Mouse (Mus musculus) lung, adult 18-20 months (tissue): ENCODE results near the gene Ccdc142.

Experiments
- DNase-seq, 2 experiments: peaks; one replicate each; pipeline ENCODE4 v3.0.0; 2022; ENCODE audit warnings: mixed read lengths in 2 of 2

Ccdc142 gene

DNA sequence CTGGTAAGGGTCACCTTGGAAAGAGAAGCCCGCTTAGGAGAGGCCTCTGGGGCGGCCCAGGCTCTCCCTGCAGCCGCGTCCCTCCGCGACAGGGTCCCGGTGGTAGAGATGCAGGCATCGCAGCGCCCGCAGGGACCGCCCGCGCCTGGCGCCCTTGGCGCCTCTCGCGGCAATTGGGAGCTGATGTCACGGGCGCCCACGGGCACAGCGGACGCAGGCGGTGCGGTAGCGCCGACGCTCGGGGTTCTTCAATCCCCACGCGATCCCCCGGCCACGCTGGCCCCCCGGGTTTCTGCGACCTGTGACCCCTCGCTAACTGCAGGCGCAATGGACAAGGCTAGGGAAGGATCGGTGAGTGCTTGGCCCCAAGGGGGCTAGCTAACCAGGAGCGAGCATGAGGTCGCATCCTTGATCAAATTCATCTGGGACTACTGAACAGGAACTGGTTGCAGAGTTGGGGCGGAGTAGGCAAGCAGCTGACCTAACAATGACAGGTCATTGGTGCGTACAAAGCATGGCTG is 40.9 kb downstream of the Ccdc142 start:
- DNase-seq, result no peak

DNA sequence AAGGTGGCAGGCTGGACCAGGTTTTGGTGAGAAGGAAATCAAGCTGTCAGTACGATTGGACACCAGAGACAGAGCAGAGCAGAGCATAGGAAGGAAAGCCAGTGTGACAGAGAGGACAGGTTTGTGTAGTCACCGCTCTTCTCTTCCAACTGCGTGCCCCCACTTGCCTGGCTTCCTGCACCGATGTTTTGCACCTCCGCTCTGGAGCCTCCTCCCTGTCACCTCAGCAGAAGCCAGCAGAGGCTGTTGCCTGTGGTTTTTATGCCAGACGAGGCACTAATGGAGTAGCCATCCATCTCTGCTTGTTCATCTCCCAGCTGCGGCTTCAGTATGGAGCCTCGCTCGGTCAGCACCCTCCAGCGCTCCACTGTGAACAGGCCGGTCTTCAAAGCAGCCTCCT is 41.5 kb downstream of the Ccdc142 start:
- no peak for DNase-seq

DNA sequence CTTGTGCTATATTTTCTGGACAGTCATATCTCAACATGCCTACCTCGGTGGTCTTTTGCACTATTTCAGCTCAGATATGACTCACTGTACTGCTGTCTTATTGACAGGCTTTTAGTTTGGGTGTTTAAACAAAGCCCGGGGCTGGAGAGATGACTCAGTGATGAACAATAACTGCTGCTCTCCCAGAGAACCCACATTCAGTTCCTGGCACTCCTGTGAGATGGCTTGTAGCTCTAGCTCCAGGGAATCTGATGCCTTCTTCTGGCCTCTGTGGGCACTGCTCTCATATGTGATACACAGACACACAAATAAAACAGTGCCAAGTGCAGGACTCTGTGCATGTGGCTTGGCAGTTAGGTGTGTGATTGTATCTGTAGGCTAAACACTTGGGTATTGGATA is 43.8 kb downstream of the Ccdc142 start:
- DNase-seq, result no peak

DNA sequence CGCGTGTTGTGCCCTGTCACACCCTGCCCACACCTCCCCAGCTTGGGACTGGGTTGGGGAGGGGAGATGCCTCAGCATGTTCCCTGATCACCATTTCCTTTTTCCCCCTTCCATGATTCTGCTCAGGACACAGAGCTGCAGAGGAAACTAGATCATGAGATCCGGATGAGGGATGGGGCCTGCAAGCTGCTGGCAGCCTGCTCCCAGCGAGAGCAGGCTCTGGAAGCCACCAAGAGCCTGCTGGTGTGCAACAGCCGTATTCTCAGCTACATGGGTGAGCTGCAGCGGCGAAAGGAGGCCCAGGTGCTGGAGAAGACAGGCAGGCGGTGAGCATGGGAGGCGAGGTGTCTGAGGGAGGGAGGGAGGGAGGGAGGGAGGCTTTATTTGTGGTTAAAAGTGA is 44.4 kb downstream of the Ccdc142 start:
- no peak for DNase-seq

DNA sequence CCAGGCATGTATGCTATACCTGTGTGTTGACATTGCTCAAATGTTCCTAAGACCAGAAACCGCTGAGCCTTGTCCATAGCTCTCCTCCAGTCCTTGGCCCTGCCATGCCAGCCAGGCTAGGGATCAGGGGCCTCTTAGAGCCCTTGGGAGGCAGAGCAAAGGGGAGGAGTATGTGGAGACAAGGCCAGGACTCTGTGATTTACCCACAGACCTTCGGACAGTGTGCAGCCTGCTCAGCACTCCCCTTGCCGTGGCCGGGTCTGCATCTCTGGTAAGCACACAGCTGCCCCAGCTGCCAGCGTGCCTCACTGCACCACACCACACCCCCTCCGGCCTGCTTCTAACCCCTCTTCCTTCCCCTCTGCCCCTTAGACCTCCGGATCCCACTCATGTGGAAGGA is 45.9 kb downstream of the Ccdc142 start:
- no peak for DNase-seq

DNA sequence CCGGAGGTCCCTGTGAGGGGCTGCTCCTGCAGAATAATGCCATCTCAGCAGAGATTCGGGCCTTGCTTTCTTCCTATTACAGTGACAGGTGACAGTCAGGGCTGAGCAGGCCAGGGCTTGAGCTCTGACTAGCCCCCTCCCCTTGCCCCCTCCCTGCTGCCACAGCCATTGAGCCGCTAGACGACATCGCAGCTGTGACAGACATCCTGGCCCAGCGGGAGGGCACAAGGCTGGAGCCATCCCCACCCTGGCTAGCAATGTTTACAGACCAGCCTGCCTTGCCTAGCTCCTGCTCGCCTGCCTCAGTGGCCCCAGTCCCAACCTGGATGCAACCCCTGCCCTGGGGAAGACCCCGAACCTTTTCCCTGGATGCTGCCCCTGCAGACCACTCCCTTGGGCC is 50.3 kb downstream of the Ccdc142 start:
- DNase-seq, result no peak

DNA sequence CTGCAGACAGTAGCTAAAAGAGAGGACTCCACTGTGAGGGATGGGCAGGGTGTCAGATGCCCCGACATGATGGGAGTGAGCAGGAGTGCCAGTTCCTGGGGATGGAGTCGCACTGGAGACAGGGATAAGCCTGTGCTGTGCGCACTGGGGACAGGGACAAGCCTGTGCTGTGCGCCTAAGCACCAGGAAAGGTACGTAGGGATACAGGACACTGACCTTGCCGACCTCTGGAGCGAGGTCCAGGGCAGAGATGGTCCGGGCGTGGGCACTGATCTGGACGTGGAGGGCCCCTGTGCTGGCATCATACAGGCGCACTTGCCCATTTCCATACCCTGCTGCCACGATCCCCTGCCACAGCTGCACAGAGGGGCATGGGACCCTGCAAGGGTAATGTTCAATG is 51.6 kb downstream of the Ccdc142 start:
- no peak for DNase-seq

DNA sequence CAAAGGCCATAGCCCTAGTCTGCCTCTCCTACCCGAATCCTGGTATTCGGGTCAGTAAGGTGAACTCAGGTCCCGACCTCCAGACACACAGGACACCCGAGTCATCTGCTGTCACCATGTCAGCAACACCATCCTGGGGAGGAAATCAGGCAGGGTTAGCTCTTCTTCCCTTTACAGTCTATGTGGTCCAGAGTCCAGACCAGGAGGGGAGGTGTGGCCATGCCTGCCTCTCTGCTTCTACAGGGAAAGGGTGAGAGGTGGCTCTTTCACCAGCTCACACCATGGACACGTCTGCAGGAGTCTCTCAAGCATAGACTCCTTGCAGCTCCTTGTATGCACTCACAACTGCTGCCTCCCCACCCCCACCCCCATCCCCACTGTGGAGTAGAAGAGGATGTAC is 52.1 kb downstream of the Ccdc142 start:
- DNase-seq, result no peak

DNA sequence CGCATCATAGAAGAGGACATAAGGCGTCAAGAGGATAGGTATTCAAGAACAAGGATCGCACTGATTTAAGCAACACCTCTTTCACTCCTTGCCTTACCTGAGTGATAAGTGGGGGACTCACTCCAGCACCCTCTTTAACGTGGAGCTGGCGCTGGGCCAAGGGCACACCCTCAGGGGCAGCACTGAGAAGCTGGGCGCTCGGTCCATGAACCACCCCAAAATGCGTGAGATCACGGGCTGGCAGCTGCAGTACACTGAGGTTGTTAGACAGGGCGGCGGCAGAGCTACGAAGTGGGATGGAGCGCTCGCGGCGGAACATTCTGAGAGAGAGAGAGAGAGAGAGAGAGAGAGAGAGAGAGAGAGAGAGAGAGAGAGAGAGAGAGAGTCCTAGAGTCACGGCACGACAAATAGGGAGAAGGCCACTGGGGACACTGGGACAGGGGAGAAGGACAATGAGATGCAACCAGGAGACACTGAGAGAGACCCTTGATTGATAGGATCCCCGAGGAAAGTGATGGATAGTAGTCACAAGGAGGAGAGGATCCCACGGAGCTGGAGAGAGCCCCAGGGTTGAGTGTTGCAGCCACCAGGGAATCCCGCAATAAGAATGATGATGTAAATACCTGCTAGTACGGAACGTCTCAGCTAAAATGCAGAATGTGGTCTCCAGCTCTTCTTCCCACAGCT is 54.3 kb downstream of the Ccdc142 start:
- no peak for DNase-seq

DNA sequence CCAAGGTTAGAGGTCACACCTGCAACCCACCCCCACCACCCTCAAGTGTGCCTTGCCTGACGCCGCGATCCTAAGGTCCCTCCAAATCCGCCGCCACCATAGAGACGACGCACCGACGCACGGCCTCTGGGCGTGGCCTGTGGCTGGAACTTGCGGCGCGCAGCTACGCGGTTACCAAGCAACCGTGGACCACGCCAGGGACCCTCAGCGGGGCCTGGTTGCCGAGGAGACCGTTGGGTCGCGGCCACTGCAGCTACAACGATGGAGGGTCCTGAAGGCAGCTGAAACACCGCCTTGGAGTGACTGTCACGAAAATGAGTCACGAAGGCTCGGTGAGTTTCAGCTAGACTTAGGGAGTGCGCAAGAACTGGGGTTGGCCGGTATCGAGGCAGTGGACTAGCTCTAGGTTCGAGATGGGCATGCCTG is 54.9 kb downstream of the Ccdc142 start, which contains the start of the genes Wdr54 and 1700003E16Rik:
Gene Wdr54 (minus strand): TSS at position 139 of the 426 bp plus-strand sequence.
Gene 1700003E16Rik (plus strand): TSS at position 146 of the 426 bp plus-strand sequence.
- DNase-seq, result peak; percentile 52 to 71
